Mouse (Mus musculus): ENCODE measurements around the gene Ddx54. TPM values are rescaled to one million over a fixed set of nuclear protein-coding genes. Genes with fewer than 3 reads are reported as not detected.

The Ddx54 gene
- polyA plus RNA-seq, 1 experiment: 49.9 TPM

DNA sequence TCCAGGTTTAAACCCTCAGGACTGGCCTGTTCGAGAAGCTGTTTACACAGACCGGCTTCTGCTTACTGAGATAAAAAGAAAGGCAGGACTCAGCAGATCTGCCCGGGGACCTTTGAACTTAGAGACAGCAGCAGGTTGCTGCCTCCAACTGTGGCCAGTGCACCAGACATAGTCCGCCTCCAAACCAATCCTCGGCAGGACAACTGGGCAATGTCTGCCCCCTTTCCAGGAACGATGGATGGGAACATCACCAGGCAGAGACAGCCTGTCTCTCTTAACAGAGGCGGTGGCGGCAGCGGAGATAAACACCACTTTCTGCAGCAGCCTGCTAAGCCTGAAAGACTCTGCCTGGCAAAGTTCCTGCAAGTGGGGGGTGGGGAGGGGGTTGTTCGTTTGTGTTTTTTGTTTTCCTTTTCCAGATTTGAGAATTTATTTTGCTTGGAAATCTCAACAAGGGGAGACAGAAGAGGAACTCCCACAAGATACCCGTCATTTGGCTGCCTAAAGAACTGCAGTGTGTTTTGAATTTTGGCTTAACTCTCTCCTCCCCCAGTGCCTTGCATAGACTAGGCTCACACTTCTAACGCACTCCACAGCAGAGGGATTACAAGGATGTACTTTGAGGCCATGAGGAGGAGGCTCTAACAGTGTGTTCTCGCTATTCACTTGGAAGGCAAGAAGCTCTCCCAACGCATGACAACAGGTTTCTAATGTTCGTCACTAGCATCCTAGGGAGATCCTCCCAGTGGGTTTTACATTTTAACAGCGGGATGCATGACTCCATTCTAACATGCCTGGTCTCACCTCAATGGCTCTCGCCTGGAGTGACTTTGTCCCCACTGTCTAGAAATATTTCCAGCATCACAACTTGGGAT is 25.6 kb upstream of the Ddx54 start:
- H3K36me3 ChIP-seq (ENCODE audit: control insufficient read depth, insufficient read depth, low read length, poor library complexity, severe bottlenecking): no peaks in the 10 kb centered on the region
- H3K4me1 ChIP-seq (ENCODE audit: control insufficient read depth, insufficient read depth, low read length): no peaks in the 10 kb centered on the region
- H3K4me3 ChIP-seq (ENCODE audit: low read depth, low read length): no peak overlapping the region
- H3K9ac ChIP-seq (ENCODE audit: low read depth, poor library complexity, severe bottlenecking): no peak overlapping the region
- no peak overlapping the region for H3K27ac ChIP-seq (ENCODE audit: insufficient read depth, low read length)
- no peaks in the 10 kb centered on the region for H3K27me3 ChIP-seq (ENCODE audit: control insufficient read depth, insufficient read depth, low read length, poor library complexity, severe bottlenecking)
- no peaks in the 10 kb centered on the region for H3K9me3 ChIP-seq (replicated peaks; ENCODE audit: control insufficient read depth, insufficient read depth, low read length, poor library complexity, severe bottlenecking)
- TF ChIP-seq EP300 (IDR thresholded peaks at IDR 0.05; ENCODE audit: insufficient read depth, low read depth, low read length) (no peak), CTCF (IDR thresholded peaks at IDR 0.05; ENCODE audit: low read depth, low read length) (no peak), POLR2A (IDR thresholded peaks at IDR 0.05; ENCODE audit: insufficient read depth, low read length) (no peak)

DNA sequence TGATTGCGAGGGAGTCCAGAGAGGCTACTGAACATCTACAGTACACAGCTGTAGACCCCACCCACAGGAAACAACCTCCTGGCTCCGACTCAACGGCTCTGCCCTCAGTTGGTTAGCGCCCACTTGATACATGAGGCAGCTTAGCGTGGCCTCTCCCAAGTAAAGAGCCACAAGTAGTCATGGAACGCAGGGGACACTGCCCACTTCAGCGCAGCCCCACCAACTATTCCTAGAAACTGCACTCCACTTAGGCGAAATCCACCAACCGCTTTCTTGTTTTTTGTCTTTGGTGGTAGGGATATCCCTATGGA is 25.0 kb upstream of the Ddx54 start:
- no peaks in the 10 kb centered on the region for H3K9me3 ChIP-seq (replicated peaks; ENCODE audit: control insufficient read depth, insufficient read depth, low read length, poor library complexity, severe bottlenecking)
- TF ChIP-seq EP300 (IDR thresholded peaks at IDR 0.05; ENCODE audit: insufficient read depth, low read depth, low read length) (no peak), POLR2A (IDR thresholded peaks at IDR 0.05; ENCODE audit: insufficient read depth, low read length) (no peak), CTCF (IDR thresholded peaks at IDR 0.05; ENCODE audit: low read depth, low read length) (no peak)
- no peaks in the 10 kb centered on the region for H3K27me3 ChIP-seq (ENCODE audit: control insufficient read depth, insufficient read depth, low read length, poor library complexity, severe bottlenecking)
- H3K9ac ChIP-seq (ENCODE audit: low read depth, poor library complexity, severe bottlenecking): peak overlapping the region; percentile 81
- H3K36me3 ChIP-seq (ENCODE audit: control insufficient read depth, insufficient read depth, low read length, poor library complexity, severe bottlenecking): no peaks in the 10 kb centered on the region
- H3K27ac ChIP-seq (ENCODE audit: insufficient read depth, low read length): no peak overlapping the region
- no peaks in the 10 kb centered on the region for H3K4me1 ChIP-seq (ENCODE audit: control insufficient read depth, insufficient read depth, low read length)
- no peak overlapping the region for H3K4me3 ChIP-seq (ENCODE audit: low read depth, low read length)

DNA sequence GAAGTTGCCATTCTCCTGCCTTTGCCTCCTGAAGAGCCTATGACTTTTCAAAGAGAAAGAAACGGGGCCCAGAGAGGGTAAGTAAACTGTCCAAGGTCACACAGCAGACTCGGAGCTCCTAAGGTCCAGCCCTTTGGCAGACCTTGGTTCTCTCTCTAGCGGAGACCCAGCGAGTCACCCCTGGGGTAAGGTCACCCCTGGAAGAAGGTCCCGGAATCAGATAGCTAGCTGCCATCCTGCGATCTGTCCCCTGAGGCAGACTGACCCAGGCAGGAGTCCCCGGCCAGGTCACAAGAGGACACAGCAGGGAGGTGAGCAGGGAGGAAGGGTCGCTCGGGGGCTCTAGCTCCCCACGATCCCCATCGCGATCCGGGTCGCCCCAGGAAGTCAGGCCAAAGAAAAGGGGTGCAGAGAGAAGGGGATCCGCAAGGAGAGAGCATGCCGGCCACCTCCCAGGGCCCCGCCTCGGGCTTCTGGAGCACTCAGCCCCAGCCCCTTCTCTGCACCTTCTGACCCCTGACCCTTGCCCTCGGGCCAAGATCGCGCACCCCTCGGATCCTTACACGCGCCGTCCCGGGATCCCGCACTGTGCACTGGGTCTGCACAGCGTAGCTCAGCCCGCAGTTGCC is 24.5 kb upstream of the Ddx54 start:
- H3K27me3 ChIP-seq (ENCODE audit: control insufficient read depth, insufficient read depth, low read length, poor library complexity, severe bottlenecking): no peaks in the 10 kb centered on the region
- no peak overlapping the region for H3K27ac ChIP-seq (ENCODE audit: insufficient read depth, low read length)
- peak overlapping the region; percentile 90 for H3K4me3 ChIP-seq (ENCODE audit: low read depth, low read length)
- no peaks in the 10 kb centered on the region for H3K4me1 ChIP-seq (ENCODE audit: control insufficient read depth, insufficient read depth, low read length)
- no peaks in the 10 kb centered on the region for H3K9me3 ChIP-seq (replicated peaks; ENCODE audit: control insufficient read depth, insufficient read depth, low read length, poor library complexity, severe bottlenecking)
- H3K36me3 ChIP-seq (ENCODE audit: control insufficient read depth, insufficient read depth, low read length, poor library complexity, severe bottlenecking): no peaks in the 10 kb centered on the region
- H3K9ac ChIP-seq (ENCODE audit: low read depth, poor library complexity, severe bottlenecking): peak overlapping the region; percentile 81
- no peak for TF ChIP-seq CTCF (IDR thresholded peaks at IDR 0.05; ENCODE audit: low read depth, low read length)
- TF ChIP-seq EP300 (IDR thresholded peaks at IDR 0.05; ENCODE audit: insufficient read depth, low read depth, low read length): no peak
- TF ChIP-seq POLR2A (IDR thresholded peaks at IDR 0.05; ENCODE audit: insufficient read depth, low read length): no peak

DNA sequence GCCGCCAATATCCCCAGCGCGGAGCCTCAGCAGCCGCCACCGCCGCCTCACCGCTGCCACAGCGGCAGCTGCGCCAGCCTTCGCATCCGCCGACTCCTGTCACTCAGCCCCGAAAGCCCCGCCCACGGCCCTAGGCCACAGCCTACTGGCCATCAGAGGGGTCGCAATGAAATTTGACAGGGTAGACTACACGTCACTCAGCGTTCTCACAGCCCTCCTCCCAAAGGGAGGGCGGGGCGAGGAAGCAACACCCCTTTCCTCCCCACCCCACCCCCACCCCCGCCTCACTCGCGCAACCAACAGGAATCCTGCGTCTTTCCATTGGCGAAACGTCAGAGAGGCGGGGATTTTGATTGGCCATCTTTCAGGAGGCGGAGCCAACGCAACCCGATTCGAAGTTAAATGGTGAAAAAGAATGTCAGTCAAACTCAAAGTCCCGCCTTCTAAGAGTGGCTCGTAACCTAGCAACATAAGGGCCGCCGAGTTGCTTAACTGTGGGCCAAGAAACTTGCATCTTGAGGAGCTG is 23.9 kb upstream of the Ddx54 start, which contains the start of the genes Tpcn1 and Iqcd:
Gene Tpcn1 (minus strand): TSS at position 105 of the 526 bp plus-strand sequence.
Gene Iqcd (plus strand): TSS at position 448 of the 526 bp plus-strand sequence.
- peak within 1 kb of the TSS; percentile 90 for H3K4me3 ChIP-seq (ENCODE audit: low read depth, low read length)
- no peak for TF ChIP-seq CTCF (IDR thresholded peaks at IDR 0.05; ENCODE audit: low read depth, low read length)
- TF ChIP-seq EP300 (IDR thresholded peaks at IDR 0.05; ENCODE audit: insufficient read depth, low read depth, low read length): no peak
- TF ChIP-seq POLR2A (IDR thresholded peaks at IDR 0.05; ENCODE audit: insufficient read depth, low read length): peak; percentile 95
- H3K27ac ChIP-seq (ENCODE audit: insufficient read depth, low read length): no peak within 1 kb of the TSS
- no peaks in the 10 kb centered on the region for H3K36me3 ChIP-seq (ENCODE audit: control insufficient read depth, insufficient read depth, low read length, poor library complexity, severe bottlenecking)
- no peaks in the 10 kb centered on the region for H3K4me1 ChIP-seq (ENCODE audit: control insufficient read depth, insufficient read depth, low read length)
- no peaks in the 10 kb centered on the region for H3K27me3 ChIP-seq (ENCODE audit: control insufficient read depth, insufficient read depth, low read length, poor library complexity, severe bottlenecking)
- peak within 1 kb of the TSS; percentile 81 for H3K9ac ChIP-seq (ENCODE audit: low read depth, poor library complexity, severe bottlenecking)
- H3K9me3 ChIP-seq (replicated peaks; ENCODE audit: control insufficient read depth, insufficient read depth, low read length, poor library complexity, severe bottlenecking): no peaks in the 10 kb centered on the region

DNA sequence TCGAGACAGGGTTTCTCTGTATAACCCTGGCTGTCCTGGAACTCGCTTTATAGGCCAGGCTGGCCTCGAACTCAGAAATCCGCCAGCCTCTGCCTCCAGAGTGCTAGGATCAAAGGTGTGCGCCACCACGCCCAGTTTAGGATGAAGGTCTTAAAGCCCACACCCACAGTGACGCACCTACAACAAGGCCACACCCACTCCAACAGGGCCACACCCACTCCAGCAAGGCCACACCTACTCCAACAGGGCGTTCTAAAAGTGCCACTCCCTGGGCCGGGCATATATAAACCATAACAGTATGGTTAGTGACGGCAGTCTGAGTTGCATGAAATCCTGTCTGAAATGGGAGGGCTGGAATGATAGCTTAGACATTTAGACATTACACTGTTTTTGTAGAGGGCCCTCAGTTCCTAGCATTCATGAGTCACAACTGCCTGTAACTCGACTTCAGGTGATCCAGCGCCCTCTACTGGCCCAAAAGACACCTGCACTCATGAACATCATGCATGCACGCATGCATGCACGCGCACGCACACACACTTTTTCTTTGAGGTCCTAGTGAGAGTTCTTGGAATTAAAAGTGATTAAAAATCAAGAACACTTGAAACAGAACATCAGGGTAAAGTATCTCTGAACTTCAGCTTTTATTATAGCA is 22.1 kb upstream of the Ddx54 start:
- H3K9ac ChIP-seq (ENCODE audit: low read depth, poor library complexity, severe bottlenecking): no peak overlapping the region
- TF ChIP-seq EP300 (IDR thresholded peaks at IDR 0.05; ENCODE audit: insufficient read depth, low read depth, low read length) (peak; percentile 48; the same call in 1 of the 2 replicates), CTCF (IDR thresholded peaks at IDR 0.05; ENCODE audit: low read depth, low read length) (peak; percentile 91), POLR2A (IDR thresholded peaks at IDR 0.05; ENCODE audit: insufficient read depth, low read length) (no peak)
- H3K27me3 ChIP-seq (ENCODE audit: control insufficient read depth, insufficient read depth, low read length, poor library complexity, severe bottlenecking): no peaks in the 10 kb centered on the region
- H3K36me3 ChIP-seq (ENCODE audit: control insufficient read depth, insufficient read depth, low read length, poor library complexity, severe bottlenecking): no peaks in the 10 kb centered on the region
- H3K4me3 ChIP-seq (ENCODE audit: low read depth, low read length): no peak overlapping the region
- no peaks in the 10 kb centered on the region for H3K4me1 ChIP-seq (ENCODE audit: control insufficient read depth, insufficient read depth, low read length)
- H3K27ac ChIP-seq (ENCODE audit: insufficient read depth, low read length): no peak overlapping the region
- no peaks in the 10 kb centered on the region for H3K9me3 ChIP-seq (replicated peaks; ENCODE audit: control insufficient read depth, insufficient read depth, low read length, poor library complexity, severe bottlenecking)

Measured in ES-Bruce4 (cell line).